Mouse (Mus musculus) kidney, postnatal 25 days (tissue): ENCODE data around the gene Vasp.

Experiments used
- DNase-seq, 2 experiments: peaks; one replicate each; pipeline ENCODE4 v3.0.0; 2021; ENCODE audit warnings: mixed read lengths in 2 of 2

Vasp gene

GRCm38 (mm10) chr7:19208201-19208910 is 63.3 kb downstream of the Vasp start:
- peak in 1 of 2 experiments; percentile 21 for DNase-seq
